Mouse (Mus musculus) urinary bladder, postnatal 14 days (tissue): ENCODE results near the gene Cox7a2.
A peak's percentile ranks its signal among the peaks of the same experiment; 100 is the strongest.

ENCODE experiments used
- DNase-seq: peaks from one replicate; pipeline ENCODE4 v3.0.0; 2021; ENCODE audit warnings: low spot score

Gene Cox7a2

GRCm38 (mm10) chr9:79730301-79730700 lies 29.4 kb downstream of the Cox7a2 start:
- DNase-seq: peak; percentile 26

GRCm38 (mm10) chr9:79723090-79723489 lies 36.6 kb downstream of the Cox7a2 start:
- peak; percentile 12 for DNase-seq

- DNase-seq: peak; percentile 57
Observed at GRCm38 (mm10) chr9:79721056-79721455, 38.6 kb downstream of the Cox7a2 start.

GRCm38 (mm10) chr9:79720143-79720542 lies 39.5 kb downstream of the Cox7a2 start:
- no peak for DNase-seq

GRCm38 (mm10) chr9:79719451-79719850 lies 40.2 kb downstream of the Cox7a2 start:
- peak; percentile 51 for DNase-seq

GRCm38 (mm10) chr9:79718481-79719370 lies 41.0 kb downstream of the Cox7a2 start, which contains the start of gene Col12a1:
Gene Col12a1 (minus strand): TSS chr9:79718831.
- DNase-seq: peak; percentile 88

GRCm38 (mm10) chr9:79717836-79718475 lies 41.7 kb downstream of the Cox7a2 start:
- DNase-seq: peak; percentile 10

GRCm38 (mm10) chr9:79716909-79717835 lies 42.5 kb downstream of the Cox7a2 start:
- DNase-seq: peak; percentile 83

GRCm38 (mm10) chr9:79716496-79716895 lies 43.2 kb downstream of the Cox7a2 start:
- DNase-seq: no peak

- DNase-seq: peak; percentile 68
Observed at GRCm38 (mm10) chr9:79714471-79715045, 45.1 kb downstream of the Cox7a2 start.
